Mouse (Mus musculus) megakaryocyte-erythroid progenitor cell, adult 5-6 weeks (primary cell): ENCODE measurements around the gene 4930558K02Rik. TPM values are rescaled to one million over a fixed set of nuclear protein-coding genes. Genes with fewer than 3 reads are reported as not detected.

ENCODE experiments used
- ATAC-seq: replicated peaks from 2 replicates; pipeline ENCODE4 v1.8.0; 2016; ENCODE audit warnings: mild to moderate bottlenecking, inconsistent platforms; ENCODE audit not compliant: severe bottlenecking, poor library complexity, low FRiP score, low TSS enrichment
- total RNA-seq, 2 experiments: library from RNA; stranded (forward) in 1 of 2; stranded (reverse) in 1 of 2; fragments of 200-1000, 215-1000 nt in 1 of 2; fragments of >200 nt in 1 of 2; fragmentation: Nextera tagmentation in 1 of 2; gene quantifications; 2 replicates each; pipeline ENCODE4 v1.2.3; 2014 to 2017

4930558K02Rik gene
- total RNA-seq, 2 experiments from 2014 or later: 1.3 TPM; not detected in 1

GRCm38 (mm10) chr1:161957964-161958950, 21.2 kb downstream of the 4930558K02Rik start:
- ATAC-seq: no peak

GRCm38 (mm10) chr1:161955846-161956245, 23.6 kb downstream of the 4930558K02Rik start:
- ATAC-seq: no peak; the same call in 1 of the 2 replicates

- no peak for ATAC-seq
These were observed 26.8 kb downstream of the 4930558K02Rik start for GRCm38 (mm10) chr1:161952599-161952998.

GRCm38 (mm10) chr1:161951009-161951779, 28.2 kb downstream of the 4930558K02Rik start:
- no peak for ATAC-seq

- no peak for ATAC-seq
These were observed 37.4 kb downstream of the 4930558K02Rik start for GRCm38 (mm10) chr1:161942082-161942481.

- no peak for ATAC-seq
These were observed 47.1 kb downstream of the 4930558K02Rik start for GRCm38 (mm10) chr1:161932286-161932685.

- no peak for ATAC-seq
These were observed 47.6 kb downstream of the 4930558K02Rik start for GRCm38 (mm10) chr1:161931817-161932216.

GRCm38 (mm10) chr1:161931313-161931712, 48.1 kb downstream of the 4930558K02Rik start:
- ATAC-seq: no peak

GRCm38 (mm10) chr1:161927976-161928375, 51.5 kb downstream of the 4930558K02Rik start:
- ATAC-seq: no peak

GRCm38 (mm10) chr1:161925281-161925805, 54.1 kb downstream of the 4930558K02Rik start:
- ATAC-seq: no peak

- ATAC-seq: no peak
These were observed 55.1 kb downstream of the 4930558K02Rik start for GRCm38 (mm10) chr1:161924321-161924720.

- no peak for ATAC-seq
These were observed 57.5 kb downstream of the 4930558K02Rik start for GRCm38 (mm10) chr1:161921928-161922327.

- ATAC-seq: no peak
These were observed 58.7 kb downstream of the 4930558K02Rik start for GRCm38 (mm10) chr1:161920475-161921454.

GRCm38 (mm10) chr1:161919594-161919993, 59.8 kb downstream of the 4930558K02Rik start:
- no peak for ATAC-seq

- ATAC-seq: no peak
These were observed 60.6 kb downstream of the 4930558K02Rik start for GRCm38 (mm10) chr1:161918682-161919372.

GRCm38 (mm10) chr1:161917940-161918484, 61.4 kb downstream of the 4930558K02Rik start:
- ATAC-seq: no peak

- no peak for ATAC-seq
These were observed 63.4 kb downstream of the 4930558K02Rik start for GRCm38 (mm10) chr1:161916036-161916435.

- no peak for ATAC-seq
These were observed 65.8 kb downstream of the 4930558K02Rik start for GRCm38 (mm10) chr1:161913648-161913984.
